Mouse (Mus musculus) kidney, postnatal 0 days (tissue): ENCODE measurements around the gene Cables2. TPM values are rescaled to one million over a fixed set of nuclear protein-coding genes. Genes with fewer than 3 reads are reported as not detected.
A peak's percentile ranks its signal among the peaks of the same experiment; 100 is the strongest.

Experiments
- ATAC-seq: fragments of 200-750 bp; cut with Nextera tagmentation; replicated peaks from 2 replicates; pipeline ENCODE4 v1.8.0; 2017; ENCODE audit warnings: low read depth, moderate number of reproducible peaks, moderate TSS enrichment, moderate library complexity; ENCODE audit not compliant: low FRiP score
- DNase-seq: peaks from one replicate; pipeline ENCODE4 v3.0.0-alpha.2; 2016; ENCODE audit warnings: low spot score
- H3K27ac ChIP-seq: fragments of 300-500 bp; sonication (generic); 2 replicates; pipeline ENCODE4 v1.5.1; 2014; ENCODE audit warnings: mild to moderate bottlenecking
- H3K27me3 ChIP-seq: fragments of 300-500 bp; sonication (generic); 2 replicates; pipeline ENCODE4 v1.6.1; 2014; ENCODE audit warnings: low read length, mixed read lengths; ENCODE audit not compliant: insufficient read depth
- H3K36me3 ChIP-seq: fragments of 300-500 bp; sonication (generic); 2 replicates; pipeline ENCODE4 v1.6.1; 2014; ENCODE audit warnings: low read length, mixed read lengths; ENCODE audit not compliant: insufficient read depth
- H3K4me1 ChIP-seq: fragments of 300-500 bp; sonication (generic); replicated peaks from 2 replicates; pipeline ENCODE4 v1.6.1; 2014; ENCODE audit warnings: antibody characterized with exemption, low read length, mixed read lengths; ENCODE audit not compliant: insufficient read depth
- H3K4me2 ChIP-seq: fragments of 300-500 bp; sonication (generic); 2 replicates; pipeline ENCODE4 v1.6.1; 2014; ENCODE audit warnings: mild to moderate bottlenecking, low read length, moderate library complexity, mixed read lengths
- H3K4me3 ChIP-seq: fragments of 300-500 bp; sonication (generic); replicated peaks from 2 replicates; pipeline ENCODE4 v1.5.1; 2014; ENCODE audit warnings: low read depth, low read length
- H3K9ac ChIP-seq: fragments of 300-500 bp; sonication (generic); 2 replicates; pipeline ENCODE4 v1.6.1; 2014; ENCODE audit warnings: low read depth, low read length
- H3K9me3 ChIP-seq: fragments of 300-500 bp; sonication (generic); replicated peaks from 2 replicates; pipeline ENCODE4 v1.6.1; 2016; ENCODE audit warnings: low read length, inconsistent platforms, mixed read lengths
- CTCF ChIP-seq: IDR thresholded peaks from 2 replicates; pipeline ENCODE4 v1.5.1; 2016; ENCODE audit warnings: antibody characterized with exemption, low read depth, mild to moderate bottlenecking, moderate library complexity
- WGBS: fragments of 180-500 bp; shearing (Covaris S2); extraction: QIAGEN DNeasy Blood & Tissue Kit; methylation state at CpG from one replicate; pipeline ENCODE4 v1.1.7; 2014; 5-methylcytosine and 5-hydroxymethylcytosine counted together
- polyA plus RNA-seq: library from polyadenylated mRNA; unstranded; fragments of >200 nt; fragmentation: Nextera tagmentation; extraction: Ambion mirVana; gene quantifications from 2 replicates; pipeline ENCODE4 v1.2.1, GENCODE M21; 2015

Gene Cables2
- polyA plus RNA-seq, 1 experiment from 2014 or later, result 13.1 TPM

DNA sequence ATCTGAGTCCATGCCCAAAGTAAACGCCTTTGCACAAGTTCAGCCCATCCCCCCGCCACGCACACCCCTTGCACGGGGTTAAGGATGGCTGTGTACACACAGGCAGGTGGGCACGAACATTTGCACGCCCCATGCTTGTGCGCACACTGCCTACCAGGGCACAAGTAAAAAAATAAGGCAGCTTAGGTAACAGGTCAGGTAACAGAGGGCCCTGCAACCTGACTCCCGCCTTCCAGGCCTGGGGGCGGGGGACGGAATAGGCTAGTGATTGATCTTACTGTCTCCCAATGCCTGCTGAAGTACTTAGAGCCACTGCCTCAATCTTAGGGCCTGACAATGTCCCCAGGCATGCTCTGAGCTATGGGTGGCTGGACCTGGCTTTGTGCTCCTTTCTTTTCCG is 15.7 kb upstream of the Cables2 start:
- H3K27ac ChIP-seq, result peak overlapping the region; percentile 64; the same call in 1 of the 2 replicates
- H3K4me2 ChIP-seq, result no peak overlapping the region
- H3K9ac ChIP-seq, result no peak overlapping the region
- WGBS, result 37% methylated on average over 11 of the region's 11 CpGs
- H3K9me3 ChIP-seq, result no peaks in the 10 kb centered on the region
- no peak for DNase-seq
- no peak for TF ChIP-seq CTCF
- ATAC-seq, result no peak
- no peaks in the 10 kb centered on the region for H3K36me3 ChIP-seq
- H3K27me3 ChIP-seq, result no peaks in the 10 kb centered on the region
- H3K4me1 ChIP-seq, result no peaks in the 10 kb centered on the region
- H3K4me3 ChIP-seq, result no peak overlapping the region

DNA sequence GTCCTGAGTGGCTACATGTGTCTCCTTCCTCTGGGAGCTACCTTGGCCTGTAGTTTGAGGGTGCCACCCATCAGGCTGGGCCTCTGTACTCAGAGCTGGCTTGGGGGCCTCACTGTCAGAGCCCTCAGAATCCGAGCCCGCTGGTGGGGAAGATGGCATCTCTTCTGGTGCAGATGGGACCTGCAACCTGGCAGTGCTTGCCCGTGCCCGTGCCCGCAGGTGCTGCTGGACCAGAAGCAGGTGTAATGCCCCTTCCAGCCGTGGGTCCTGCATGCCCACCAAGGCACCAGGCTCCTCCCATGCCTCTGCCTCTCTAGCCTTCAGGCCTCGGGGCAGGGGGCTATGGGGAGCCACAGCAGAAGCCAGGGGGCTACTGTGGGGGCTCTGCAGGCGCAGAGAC is 6.0 kb upstream of the Cables2 start:
- no peaks in the 10 kb centered on the region for H3K36me3 ChIP-seq
- no peak overlapping the region for H3K4me2 ChIP-seq
- 88% methylated on average over 8 of the region's 8 CpGs for WGBS
- DNase-seq, result no peak
- no peak for TF ChIP-seq CTCF
- no peaks in the 10 kb centered on the region for H3K9me3 ChIP-seq
- no peak for ATAC-seq
- H3K4me1 ChIP-seq, result no peaks in the 10 kb centered on the region
- no peaks in the 10 kb centered on the region for H3K27me3 ChIP-seq
- H3K9ac ChIP-seq, result no peak overlapping the region
- H3K27ac ChIP-seq, result no peak overlapping the region
- no peak overlapping the region for H3K4me3 ChIP-seq

DNA sequence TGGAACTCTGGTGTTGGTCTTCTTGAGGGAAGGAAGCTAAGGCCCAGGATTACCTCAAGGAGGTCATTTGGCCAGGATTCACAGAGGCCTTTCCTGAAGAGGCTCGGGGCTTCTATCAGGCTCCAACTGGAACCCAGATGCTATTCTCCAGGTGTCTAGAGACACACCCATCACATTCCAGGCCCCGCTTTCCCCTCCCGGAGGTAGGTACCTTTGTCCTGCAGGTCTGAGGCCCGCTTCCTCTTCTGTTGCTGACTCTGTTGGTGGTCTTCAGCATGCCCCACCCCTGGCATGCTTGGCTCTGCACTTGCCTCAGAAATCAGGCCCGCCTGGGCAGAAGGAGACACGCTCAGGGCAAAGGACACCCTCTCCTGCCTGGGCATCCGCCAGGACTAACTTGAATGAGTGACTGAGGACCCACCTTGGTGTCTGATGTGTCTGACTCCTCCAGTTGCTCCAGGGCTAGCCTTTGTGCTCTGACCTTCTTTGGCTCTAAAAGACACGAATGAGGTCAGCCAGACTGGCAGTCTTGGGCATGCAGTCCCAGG is 4.6 kb upstream of the Cables2 start:
- Histone ChIP-seq H3K9me3 (no peaks in the 10 kb centered on the region), H3K36me3 (no peaks in the 10 kb centered on the region), H3K4me2 (no peak overlapping the region), H3K9ac (no peak overlapping the region), H3K27ac (no peak overlapping the region), H3K27me3 (no peaks in the 10 kb centered on the region), H3K4me3 (no peak overlapping the region), H3K4me1 (no peaks in the 10 kb centered on the region)
- 70% methylated on average over 8 of the region's 8 CpGs for WGBS
- DNase-seq (no peak), ATAC-seq (no peak)
- TF ChIP-seq CTCF, result no peak

DNA sequence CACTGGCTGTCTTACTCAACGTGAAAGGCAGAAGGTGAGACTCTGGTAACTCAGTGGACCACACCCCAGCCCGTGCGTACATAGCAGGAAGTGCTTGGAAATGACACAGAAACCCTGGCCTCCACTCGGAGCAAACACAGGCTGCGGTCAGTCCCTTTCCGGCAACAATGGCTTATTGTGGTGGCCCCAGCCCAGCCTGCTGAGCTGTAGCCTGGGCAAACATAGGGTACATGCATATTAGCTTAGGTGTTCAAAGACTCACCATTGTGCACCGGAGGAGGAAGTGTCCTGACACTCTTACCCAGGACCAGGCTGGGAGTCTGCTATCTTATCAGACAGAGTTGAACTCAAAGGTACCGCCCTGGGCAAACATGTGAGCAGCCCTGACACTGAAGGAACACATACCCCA is 3.6 kb upstream of the Cables2 start:
- Histone ChIP-seq H3K36me3 (no peaks in the 10 kb centered on the region), H3K9me3 (no peaks in the 10 kb centered on the region), H3K9ac (no peak overlapping the region), H3K4me2 (no peak overlapping the region), H3K27ac (no peak overlapping the region), H3K4me1 (peaks cover 8% of the 10 kb centered on the region; the same call in 1 of the 2 replicates), H3K4me3 (no peak overlapping the region), H3K27me3 (no peaks in the 10 kb centered on the region)
- no peak for ATAC-seq
- DNase-seq, result no peak
- no peak for TF ChIP-seq CTCF
- WGBS, result 68% methylated on average over 8 of the region's 8 CpGs

DNA sequence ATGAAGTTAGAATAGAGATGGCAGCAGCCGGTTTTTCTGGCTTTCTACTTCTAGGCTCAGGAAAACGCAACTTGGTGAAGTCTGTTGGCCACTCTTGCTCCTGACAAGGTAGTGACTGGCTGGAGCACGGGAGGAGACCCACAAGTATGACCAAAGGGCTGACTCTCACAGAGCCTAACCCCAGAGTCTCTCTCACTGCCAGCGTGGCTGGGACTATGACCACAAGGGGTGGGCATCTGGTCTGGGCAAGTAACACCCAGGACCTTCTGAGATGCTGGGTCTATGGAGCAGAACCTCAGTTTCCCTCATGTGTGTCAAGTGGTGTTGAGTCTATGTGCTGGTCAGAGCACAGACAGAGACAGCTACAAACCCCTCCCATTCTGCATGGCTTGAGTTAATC is 3.1 kb upstream of the Cables2 start:
- ATAC-seq (no peak), DNase-seq (no peak)
- Histone ChIP-seq H3K27ac (no peak overlapping the region; the same call in 1 of the 2 replicates), H3K4me2 (peak overlapping the region; percentile 13; the same call in 1 of the 2 replicates), H3K9me3 (no peaks in the 10 kb centered on the region), H3K4me3 (no peak overlapping the region), H3K27me3 (no peaks in the 10 kb centered on the region), H3K9ac (no peak overlapping the region), H3K36me3 (no peaks in the 10 kb centered on the region), H3K4me1 (peaks cover 8% of the 10 kb centered on the region; the same call in 1 of the 2 replicates)
- TF ChIP-seq CTCF, result no peak
- 43% methylated on average over 4 of the region's 4 CpGs for WGBS

DNA sequence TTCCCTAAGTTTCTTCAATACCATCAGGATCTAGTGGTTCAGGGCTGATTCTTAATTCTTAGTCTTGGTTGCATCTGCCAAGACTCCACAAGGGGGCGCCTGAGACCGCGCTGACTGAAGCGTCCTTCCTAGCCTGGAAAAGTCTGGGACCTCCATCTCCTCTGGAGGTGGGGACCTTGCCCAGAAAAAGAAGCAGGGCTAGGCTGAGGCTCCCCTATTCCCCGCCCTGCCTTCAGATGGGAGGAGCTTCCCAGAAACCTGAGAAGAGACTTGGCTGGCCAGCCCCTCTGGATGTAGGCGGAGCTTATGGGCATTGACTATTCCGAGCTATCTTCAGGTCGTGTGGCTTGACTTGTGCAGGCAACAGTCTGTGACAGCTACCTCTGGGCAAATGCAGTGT is 2.5 kb upstream of the Cables2 start:
- DNase-seq (peak; percentile 96), ATAC-seq (peak; percentile 62)
- Histone ChIP-seq H3K9me3 (no peaks in the 10 kb centered on the region), H3K27ac (no peak overlapping the region), H3K4me3 (no peak overlapping the region), H3K4me2 (peak overlapping the region; percentile 13; the same call in 1 of the 2 replicates), H3K9ac (no peak overlapping the region), H3K36me3 (0 out of 2 replicates have a peak, but pooled peaks cover 1% of the 10 kb centered on the region), H3K4me1 (peaks cover 8% of the 10 kb centered on the region; the same call in 1 of the 2 replicates), H3K27me3 (no peaks in the 10 kb centered on the region)
- peak; percentile 98 for TF ChIP-seq CTCF
- WGBS, result 0% methylated on average over 8 of the region's 8 CpGs

DNA sequence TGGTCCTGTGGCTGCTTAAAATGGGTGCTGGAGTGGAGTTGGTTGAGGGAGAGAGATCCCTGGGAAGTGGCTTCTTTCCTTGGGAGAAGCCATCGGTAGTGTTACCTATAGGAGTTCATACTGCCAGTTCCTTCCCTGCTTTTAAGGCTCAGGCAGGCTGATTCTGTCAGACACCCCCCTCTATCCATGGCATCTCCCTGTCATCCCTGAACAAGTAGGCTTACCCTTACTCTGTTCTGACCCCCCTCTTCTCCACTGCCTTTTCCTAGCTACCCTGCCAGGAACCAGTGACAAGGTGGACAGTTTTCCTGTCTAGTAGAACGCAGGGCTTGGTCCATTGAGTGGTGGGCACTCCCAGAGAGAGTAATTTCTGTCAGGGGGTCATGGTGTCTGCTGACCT is 1.2 kb upstream of the Cables2 start:
- H3K27ac ChIP-seq, result no peak overlapping the region
- no peaks in the 10 kb centered on the region for H3K27me3 ChIP-seq
- 81% methylated on average over 2 of the region's 2 CpGs for WGBS
- H3K4me2 ChIP-seq, result no peak overlapping the region
- no peak for TF ChIP-seq CTCF
- ATAC-seq (no peak), DNase-seq (no peak)
- H3K9ac ChIP-seq, result no peak overlapping the region
- H3K4me3 ChIP-seq, result no peak overlapping the region
- peaks cover 8% of the 10 kb centered on the region; the same call in 1 of the 2 replicates for H3K4me1 ChIP-seq
- no peaks in the 10 kb centered on the region for H3K9me3 ChIP-seq
- 0 out of 2 replicates have a peak, but pooled peaks cover 3% of the 10 kb centered on the region for H3K36me3 ChIP-seq
